Mouse (Mus musculus): ENCODE results near the gene Cxcl13. TPM values are rescaled to one million over a fixed set of nuclear protein-coding genes. Genes with fewer than 3 reads are reported as not detected.
"Not testable (repeated sequence)": the region's sequence is repeated elsewhere in the genome, so short reads cannot be mapped to it uniquely, and the experiment has no call there.

Cxcl13 gene
- polyA plus RNA-seq, 1 experiment from 2014 or later: not detected

DNA sequence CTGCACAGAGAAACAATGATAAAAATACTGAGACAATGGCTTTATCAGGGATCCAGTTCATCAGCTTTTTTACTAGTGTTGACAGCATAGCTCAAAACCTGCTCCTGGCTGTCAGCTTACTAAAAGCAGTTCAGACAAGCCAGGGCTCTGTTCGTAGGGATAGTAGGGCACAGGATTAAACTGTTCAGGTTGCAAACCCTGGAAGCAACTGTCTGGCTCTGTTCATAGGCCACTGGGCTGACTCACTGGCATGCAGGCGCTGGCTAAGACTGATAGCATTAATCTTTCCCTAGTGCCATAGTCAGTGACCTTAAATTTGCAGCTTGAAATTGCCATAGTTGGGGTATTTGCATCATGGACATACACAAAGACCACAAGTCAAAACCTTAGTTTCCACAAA lies 10.4 kb upstream of the Cxcl13 start:
- WGBS: 73% methylated on average over 2 of the region's 2 CpGs
- no peaks in the 10 kb centered on the region for H3K36me3 ChIP-seq
- no peak overlapping the region for H3K27ac ChIP-seq
- H3K4me3 ChIP-seq (replicated peaks): no peak overlapping the region
- H3K9me3 ChIP-seq: peaks cover 3% of the 10 kb centered on the region; the same call in 1 of the 2 replicates
- H3K4me1 ChIP-seq (replicated peaks): no peaks in the 10 kb centered on the region
- no peak overlapping the region for H3K9ac ChIP-seq (replicated peaks)
- no peak for ATAC-seq
- no peaks in the 10 kb centered on the region for H3K27me3 ChIP-seq
- H3K4me2 ChIP-seq (replicated peaks): no peak overlapping the region

- H3K4me3 ChIP-seq (replicated peaks): no peak overlapping the region
- peaks cover 3% of the 10 kb centered on the region; the same call in 1 of the 2 replicates for H3K9me3 ChIP-seq
- WGBS: 75% methylated on average over 3 of the region's 3 CpGs
- H3K4me2 ChIP-seq (replicated peaks): no peak overlapping the region
- H3K9ac ChIP-seq (replicated peaks): no peak overlapping the region
- no peak for ATAC-seq
- no peaks in the 10 kb centered on the region for H3K27me3 ChIP-seq
- H3K27ac ChIP-seq: no peak overlapping the region
- H3K36me3 ChIP-seq: no peaks in the 10 kb centered on the region
- H3K4me1 ChIP-seq (replicated peaks): no peaks in the 10 kb centered on the region
These were observed 8.1 kb upstream of the Cxcl13 start for GRCm38 (mm10) chr5:95948641-95949040.

GRCm38 (mm10) chr5:95949946-95950701 lies 6.6 kb upstream of the Cxcl13 start:
- Histone ChIP-seq H3K4me2 (replicated peaks) (no peak overlapping the region), H3K27me3 (no peaks in the 10 kb centered on the region), H3K9me3 (peaks cover 3% of the 10 kb centered on the region; the same call in 1 of the 2 replicates), H3K27ac (no peak overlapping the region), H3K36me3 (no peaks in the 10 kb centered on the region), H3K4me1 (replicated peaks) (no peaks in the 10 kb centered on the region), H3K4me3 (replicated peaks) (no peak overlapping the region), H3K9ac (replicated peaks) (no peak overlapping the region)
- 59% methylated on average over 19 of the region's 19 CpGs for WGBS
- no peak for ATAC-seq

- Histone ChIP-seq H3K4me1 (replicated peaks) (no peaks in the 10 kb centered on the region), H3K9ac (replicated peaks) (no peak overlapping the region), H3K4me3 (replicated peaks) (no peak overlapping the region), H3K36me3 (no peaks in the 10 kb centered on the region), H3K9me3 (no peaks in the 10 kb centered on the region), H3K27me3 (no peaks in the 10 kb centered on the region), H3K27ac (no peak overlapping the region), H3K4me2 (replicated peaks) (no peak overlapping the region)
- 74% methylated on average over 2 of the region's 2 CpGs for WGBS
- ATAC-seq: no peak
These were observed 8.2 kb downstream of the Cxcl13 start for GRCm38 (mm10) chr5:95964940-95965339.

DNA sequence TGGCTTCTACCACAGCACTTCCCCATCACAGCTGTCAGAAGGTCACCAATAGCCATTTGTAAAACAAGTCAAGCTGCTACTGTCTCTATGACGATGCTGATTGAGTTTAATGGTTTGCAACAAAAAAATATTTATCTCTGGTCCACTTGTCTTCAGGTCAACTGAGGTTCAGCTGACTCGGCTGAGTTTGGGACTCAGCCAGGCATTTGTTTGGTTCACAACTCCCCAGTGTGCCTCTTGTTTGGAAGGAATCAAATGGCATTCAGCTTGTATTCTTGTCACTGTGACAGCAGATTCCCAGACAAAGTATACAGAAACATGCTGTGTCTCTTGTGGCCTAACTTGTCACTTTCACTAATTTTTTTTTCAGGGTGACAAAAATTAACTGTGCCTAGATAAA lies 9.9 kb downstream of the Cxcl13 start:
- H3K9me3 ChIP-seq: no peaks in the 10 kb centered on the region
- no peak overlapping the region for H3K4me3 ChIP-seq (replicated peaks)
- no peaks in the 10 kb centered on the region for H3K27me3 ChIP-seq
- H3K9ac ChIP-seq (replicated peaks): no peak overlapping the region
- H3K4me1 ChIP-seq (replicated peaks): no peaks in the 10 kb centered on the region
- no peak overlapping the region for H3K27ac ChIP-seq
- 50% methylated on average over 2 of the region's 2 CpGs for WGBS
- no peak for ATAC-seq
- no peaks in the 10 kb centered on the region for H3K36me3 ChIP-seq
- H3K4me2 ChIP-seq (replicated peaks): no peak overlapping the region

- no peak overlapping the region for H3K4me3 ChIP-seq (replicated peaks)
- no peaks in the 10 kb centered on the region for H3K27me3 ChIP-seq
- ATAC-seq: 0 out of 2 replicates have a peak, but pooled peaks have one; percentile 30
- no peaks in the 10 kb centered on the region for H3K36me3 ChIP-seq
- WGBS: 38% methylated on average over 6 of the region's 6 CpGs
- H3K4me2 ChIP-seq (replicated peaks): no peak overlapping the region
- H3K9me3 ChIP-seq: no peaks in the 10 kb centered on the region
- H3K27ac ChIP-seq: no peak overlapping the region
- H3K4me1 ChIP-seq (replicated peaks): no peaks in the 10 kb centered on the region
- H3K9ac ChIP-seq (replicated peaks): no peak overlapping the region
These were observed 14.1 kb downstream of the Cxcl13 start for GRCm38 (mm10) chr5:95970845-95971244.

DNA sequence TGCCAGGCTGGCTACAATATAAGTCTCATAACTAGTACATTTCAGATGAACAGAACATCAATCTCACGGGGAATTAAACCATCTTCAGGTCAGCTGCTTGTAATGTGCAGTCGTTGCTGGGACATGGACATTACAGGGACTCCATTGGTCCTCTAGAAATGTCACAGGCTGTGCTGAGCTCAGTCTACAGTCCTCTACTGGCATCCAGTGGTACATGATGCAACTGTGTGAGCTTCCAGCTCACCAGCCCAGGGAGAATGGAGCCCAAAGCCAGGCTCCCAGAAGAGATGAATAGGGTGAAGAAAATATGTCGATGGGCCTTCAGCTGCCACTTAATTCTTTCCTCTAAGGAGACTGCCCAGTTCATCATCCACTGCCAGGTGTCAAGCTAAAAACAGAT lies 15.5 kb downstream of the Cxcl13 start:
- no peaks in the 10 kb centered on the region for H3K9me3 ChIP-seq
- no peak overlapping the region for H3K4me3 ChIP-seq (replicated peaks)
- H3K4me2 ChIP-seq (replicated peaks): no peak overlapping the region
- no peaks in the 10 kb centered on the region for H3K27me3 ChIP-seq
- H3K36me3 ChIP-seq: no peaks in the 10 kb centered on the region
- no peak overlapping the region for H3K9ac ChIP-seq (replicated peaks)
- no peak for ATAC-seq
- 81% methylated on average over 3 of the region's 3 CpGs for WGBS
- no peaks in the 10 kb centered on the region for H3K4me1 ChIP-seq (replicated peaks)
- H3K27ac ChIP-seq: no peak overlapping the region

GRCm38 (mm10) chr5:95973806-95974205 lies 17.1 kb downstream of the Cxcl13 start:
- Histone ChIP-seq H3K4me2 (replicated peaks) (peak overlapping the region; percentile 48), H3K4me3 (replicated peaks) (peak overlapping the region; percentile 19)
- 37% methylated on average over 32 of the region's 34 CpGs for WGBS

GRCm38 (mm10) chr5:95976299-95976698 lies 19.5 kb downstream of the Cxcl13 start:
- Histone ChIP-seq H3K4me3 (replicated peaks) (no peak overlapping the region), H3K27ac (no peak overlapping the region), H3K4me2 (replicated peaks) (no peak overlapping the region), H3K4me1 (replicated peaks) (no peaks in the 10 kb centered on the region), H3K36me3 (no peaks in the 10 kb centered on the region), H3K27me3 (no peaks in the 10 kb centered on the region), H3K9me3 (no peaks in the 10 kb centered on the region), H3K9ac (replicated peaks) (no peak overlapping the region)
- no peak for ATAC-seq
- 84% methylated on average over 1 of the region's 1 CpGs for WGBS

More at GRCm38 (mm10) chr5:95973806-95974205, 17.1 kb downstream of the Cxcl13 start:
- H3K9me3 ChIP-seq; ATAC-seq; H3K27ac ChIP-seq; H3K36me3 ChIP-seq; H3K9ac ChIP-seq (replicated peaks); H3K27me3 ChIP-seq; H3K4me1 ChIP-seq (replicated peaks): not testable (repeated sequence)

- no peaks in the 10 kb centered on the region for H3K36me3 ChIP-seq
- no peak overlapping the region for H3K9ac ChIP-seq (replicated peaks)
- H3K4me3 ChIP-seq (replicated peaks): no peak overlapping the region
- 72% methylated on average over 5 of the region's 5 CpGs for WGBS
- no peak overlapping the region for H3K4me2 ChIP-seq (replicated peaks)
- no peaks in the 10 kb centered on the region for H3K4me1 ChIP-seq (replicated peaks)
- H3K27me3 ChIP-seq: no peaks in the 10 kb centered on the region
- H3K9me3 ChIP-seq: no peaks in the 10 kb centered on the region
- no peak overlapping the region for H3K27ac ChIP-seq
- ATAC-seq: no peak
These were observed 27.2 kb downstream of the Cxcl13 start for GRCm38 (mm10) chr5:95983797-95984486.

- ATAC-seq: peak; percentile 86
- Histone ChIP-seq H3K9ac (replicated peaks) (peak overlapping the region; percentile 39; the same call in 1 of the 2 replicates), H3K27me3 (peaks cover 7% of the 10 kb centered on the region), H3K9me3 (no peaks in the 10 kb centered on the region), H3K4me1 (replicated peaks) (peaks cover 12% of the 10 kb centered on the region), H3K4me2 (replicated peaks) (peak overlapping the region; percentile 9), H3K27ac (peak overlapping the region; percentile 25; the same call in 1 of the 2 replicates), H3K4me3 (replicated peaks) (no peak overlapping the region), H3K36me3 (no peaks in the 10 kb centered on the region)
- WGBS: 3% methylated on average over 12 of the region's 12 CpGs
These were observed 34.9 kb downstream of the Cxcl13 start for GRCm38 (mm10) chr5:95991339-95992292.

Data from midbrain, embryonic 13.5 days (tissue).